Mouse (Mus musculus): Measurements from ENCODE around the gene Slc9a9. TPM values are rescaled to one million over a fixed set of nuclear protein-coding genes. Genes with fewer than 3 reads are reported as not detected.

The Slc9a9 gene
- polyA plus RNA-seq, 1 experiment, result 16.0 TPM

DNA sequence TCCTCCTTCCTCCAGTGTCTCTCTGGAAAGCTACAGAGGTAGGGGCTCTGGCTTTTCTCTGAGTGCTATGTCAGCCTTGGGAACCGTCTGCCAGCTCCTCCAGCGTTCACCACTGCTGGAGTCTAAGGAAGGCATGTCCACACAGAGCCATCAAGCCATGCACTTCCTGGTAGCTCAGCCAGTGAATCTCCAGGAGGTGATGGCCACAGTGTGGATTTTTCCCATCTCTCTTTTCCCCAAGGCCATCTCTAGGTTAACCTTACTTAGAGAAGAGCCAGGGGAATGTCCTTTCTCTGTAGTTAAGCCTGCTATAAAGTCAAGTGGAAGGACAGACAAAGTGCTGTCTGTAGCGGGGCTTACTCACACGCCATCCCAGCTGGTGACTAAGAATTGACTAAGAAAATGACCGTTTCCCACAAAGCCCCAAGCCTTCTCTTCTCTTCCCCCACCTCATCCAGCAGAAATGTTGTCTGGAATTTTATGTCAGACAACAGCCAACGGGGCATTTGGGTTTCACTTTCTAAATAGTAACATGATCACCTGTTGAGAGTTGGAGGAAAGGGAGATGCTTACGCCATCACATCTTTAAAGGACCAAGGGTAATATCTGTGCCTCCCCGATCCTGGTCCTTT lies 523.3 kb downstream of the Slc9a9 start:
- Histone ChIP-seq H3K4me1 (ENCODE audit: control insufficient read depth, insufficient read depth, low read length) (no peaks in the 10 kb centered on the region; the same call in 1 of the 2 replicates), H3K4me3 (ENCODE audit: insufficient read depth, low read length) (no peak overlapping the region), H3K27ac (ENCODE audit: insufficient read depth, low read length) (no peak overlapping the region)
- TF ChIP-seq POLR2A (IDR thresholded peaks at IDR 0.05; ENCODE audit: extremely low read depth, insufficient read depth, low read length) (no peak), CTCF (IDR thresholded peaks at IDR 0.05; ENCODE audit: extremely low read depth, insufficient read depth, low read length) (no peak)

DNA sequence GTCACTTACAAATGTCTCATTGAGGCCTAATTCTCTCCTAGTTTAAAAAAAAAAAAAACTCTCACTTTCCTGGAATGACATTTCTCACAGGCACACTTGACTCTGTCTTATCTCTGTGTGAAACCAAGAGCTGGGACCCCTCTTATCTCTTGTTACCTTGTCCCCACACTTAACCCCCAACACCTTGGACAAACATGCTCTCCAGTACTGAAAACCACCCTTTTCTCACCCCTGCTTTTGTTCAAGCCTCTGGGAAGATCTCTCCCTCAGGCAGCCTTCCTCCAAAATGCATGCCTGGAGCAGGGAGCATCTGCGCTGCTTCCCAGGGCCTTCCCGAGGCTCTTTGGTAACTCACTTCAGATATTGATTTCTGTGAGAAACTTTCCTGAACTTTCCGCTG lies 524.0 kb downstream of the Slc9a9 start:
- Histone ChIP-seq H3K27ac (ENCODE audit: insufficient read depth, low read length) (no peak overlapping the region), H3K4me1 (ENCODE audit: control insufficient read depth, insufficient read depth, low read length) (no peaks in the 10 kb centered on the region; the same call in 1 of the 2 replicates), H3K4me3 (ENCODE audit: insufficient read depth, low read length) (no peak overlapping the region)
- TF ChIP-seq POLR2A (IDR thresholded peaks at IDR 0.05; ENCODE audit: extremely low read depth, insufficient read depth, low read length) (no peak), CTCF (IDR thresholded peaks at IDR 0.05; ENCODE audit: extremely low read depth, insufficient read depth, low read length) (no peak)

DNA sequence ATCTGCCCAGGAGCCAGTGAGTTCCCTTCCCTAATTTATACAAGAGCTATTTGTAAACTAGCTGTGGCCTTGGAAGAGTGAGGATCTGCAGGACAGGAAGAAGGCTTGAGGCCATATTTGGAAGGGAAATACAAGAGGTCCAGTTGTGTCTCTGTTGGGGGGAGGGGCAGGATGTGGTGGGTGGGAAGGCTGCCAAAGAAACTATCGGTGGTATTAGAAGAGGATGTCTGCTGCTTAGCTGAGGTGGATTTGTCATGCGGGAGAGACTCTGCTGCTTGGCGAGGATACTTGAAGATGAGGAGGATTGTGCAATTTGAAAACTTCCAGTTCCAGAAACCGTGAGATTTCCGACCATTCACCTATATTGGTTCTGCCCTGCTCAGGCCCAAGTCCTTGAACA lies 524.4 kb downstream of the Slc9a9 start:
- Histone ChIP-seq H3K27ac (ENCODE audit: insufficient read depth, low read length) (no peak overlapping the region), H3K4me1 (ENCODE audit: control insufficient read depth, insufficient read depth, low read length) (no peaks in the 10 kb centered on the region; the same call in 1 of the 2 replicates), H3K4me3 (ENCODE audit: insufficient read depth, low read length) (no peak overlapping the region)
- TF ChIP-seq CTCF (IDR thresholded peaks at IDR 0.05; ENCODE audit: extremely low read depth, insufficient read depth, low read length) (no peak), POLR2A (IDR thresholded peaks at IDR 0.05; ENCODE audit: extremely low read depth, insufficient read depth, low read length) (no peak)

DNA sequence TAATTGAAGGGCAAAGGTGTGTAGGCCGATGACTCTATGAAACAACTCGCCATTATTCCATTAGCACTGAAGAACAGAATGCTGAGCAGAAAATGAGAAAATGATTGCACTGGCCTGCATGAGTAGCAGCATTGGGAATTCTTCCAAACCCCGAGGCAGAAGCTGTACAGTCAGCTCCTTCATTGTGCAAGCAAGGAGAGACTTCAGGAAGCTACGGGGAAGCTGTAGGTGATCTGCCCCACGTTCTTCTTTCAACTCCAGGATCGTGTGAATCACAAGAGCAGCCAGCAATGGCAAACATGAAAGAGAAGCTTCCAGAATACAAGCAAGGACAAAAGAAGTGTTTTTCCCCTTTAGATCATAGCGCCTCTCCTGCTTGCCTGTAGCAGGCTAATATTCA lies 538.0 kb downstream of the Slc9a9 start:
- Histone ChIP-seq H3K4me3 (ENCODE audit: insufficient read depth, low read length) (no peak overlapping the region), H3K4me1 (ENCODE audit: control insufficient read depth, insufficient read depth, low read length) (no peaks in the 10 kb centered on the region; the same call in 1 of the 2 replicates), H3K27ac (ENCODE audit: insufficient read depth, low read length) (no peak overlapping the region)
- TF ChIP-seq CTCF (IDR thresholded peaks at IDR 0.05; ENCODE audit: extremely low read depth, insufficient read depth, low read length), result no peak

DNA sequence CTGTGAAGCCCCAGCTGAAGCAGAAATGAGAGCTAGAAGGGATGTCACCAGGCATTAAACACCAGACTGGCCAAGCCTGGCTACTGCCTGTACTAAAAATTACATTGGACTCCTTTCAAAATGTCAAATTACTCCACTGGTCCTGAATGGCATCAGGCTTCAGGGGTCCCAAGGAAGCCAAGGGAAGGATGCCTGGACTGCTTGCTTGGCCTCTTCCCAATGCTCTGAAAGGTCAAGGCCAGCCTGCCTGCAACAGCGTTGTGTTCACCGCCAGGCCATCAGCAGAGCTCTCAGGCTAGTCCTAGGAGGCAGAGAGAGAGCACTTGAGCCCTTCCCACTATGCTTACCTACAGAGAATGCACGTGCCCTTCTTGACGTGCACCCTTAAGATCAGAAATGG lies 539.0 kb downstream of the Slc9a9 start:
- Histone ChIP-seq H3K4me3 (ENCODE audit: insufficient read depth, low read length) (no peak overlapping the region), H3K4me1 (ENCODE audit: control insufficient read depth, insufficient read depth, low read length) (no peaks in the 10 kb centered on the region; the same call in 1 of the 2 replicates), H3K27ac (ENCODE audit: insufficient read depth, low read length) (no peak overlapping the region)
- TF ChIP-seq POLR2A (IDR thresholded peaks at IDR 0.05; ENCODE audit: extremely low read depth, insufficient read depth, low read length), result no peak
- TF ChIP-seq CTCF (IDR thresholded peaks at IDR 0.05; ENCODE audit: extremely low read depth, insufficient read depth, low read length), result no peak

DNA sequence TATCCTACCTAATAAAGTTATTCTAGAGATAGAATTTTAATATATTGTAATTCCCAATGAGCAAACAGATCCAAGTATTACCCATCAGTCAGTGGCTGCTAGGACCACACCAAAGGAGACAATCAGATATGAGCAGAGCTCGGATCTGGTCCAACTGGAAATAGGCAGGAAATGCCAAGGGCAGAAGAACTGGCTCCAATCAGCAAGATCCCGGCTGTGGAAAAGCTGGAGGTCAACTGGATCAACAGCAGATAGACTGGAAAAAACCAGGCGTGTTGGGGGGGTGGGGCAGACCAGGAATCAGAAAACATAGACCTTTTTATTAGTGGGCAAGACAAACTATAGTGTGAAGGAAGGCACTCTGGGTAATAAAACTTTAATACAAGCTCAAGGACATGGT lies 550.3 kb downstream of the Slc9a9 start:
- H3K27ac ChIP-seq (ENCODE audit: insufficient read depth, low read length), result no peak overlapping the region
- TF ChIP-seq CTCF (IDR thresholded peaks at IDR 0.05; ENCODE audit: extremely low read depth, insufficient read depth, low read length) (no peak), POLR2A (IDR thresholded peaks at IDR 0.05; ENCODE audit: extremely low read depth, insufficient read depth, low read length) (no peak)
- H3K4me3 ChIP-seq (ENCODE audit: insufficient read depth, low read length), result no peak overlapping the region
- no peaks in the 10 kb centered on the region for H3K4me1 ChIP-seq (ENCODE audit: control insufficient read depth, insufficient read depth, low read length)

DNA sequence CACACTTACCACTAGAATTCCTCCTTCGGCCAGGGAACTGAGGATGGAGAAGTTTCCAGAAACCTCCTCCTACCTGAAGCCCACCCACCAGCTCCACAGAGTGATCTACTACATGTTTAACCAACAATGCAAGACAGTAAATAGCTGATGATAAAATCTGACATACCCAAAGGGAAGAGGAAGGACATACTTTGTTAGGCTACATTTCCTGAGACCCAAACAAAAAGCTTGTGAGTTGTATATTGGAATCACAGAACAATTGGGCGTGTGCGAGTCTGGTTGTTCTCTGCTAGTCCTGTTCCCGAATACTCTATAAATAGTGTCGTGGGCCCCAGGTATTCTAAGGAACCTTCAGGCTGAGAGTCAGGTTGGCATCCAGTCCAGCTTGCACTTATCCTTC lies 551.6 kb downstream of the Slc9a9 start:
- no peak overlapping the region for H3K27ac ChIP-seq (ENCODE audit: insufficient read depth, low read length)
- TF ChIP-seq CTCF (IDR thresholded peaks at IDR 0.05; ENCODE audit: extremely low read depth, insufficient read depth, low read length) (no peak), POLR2A (IDR thresholded peaks at IDR 0.05; ENCODE audit: extremely low read depth, insufficient read depth, low read length) (no peak)
- H3K4me3 ChIP-seq (ENCODE audit: insufficient read depth, low read length), result no peak overlapping the region
- no peaks in the 10 kb centered on the region for H3K4me1 ChIP-seq (ENCODE audit: control insufficient read depth, insufficient read depth, low read length)

DNA sequence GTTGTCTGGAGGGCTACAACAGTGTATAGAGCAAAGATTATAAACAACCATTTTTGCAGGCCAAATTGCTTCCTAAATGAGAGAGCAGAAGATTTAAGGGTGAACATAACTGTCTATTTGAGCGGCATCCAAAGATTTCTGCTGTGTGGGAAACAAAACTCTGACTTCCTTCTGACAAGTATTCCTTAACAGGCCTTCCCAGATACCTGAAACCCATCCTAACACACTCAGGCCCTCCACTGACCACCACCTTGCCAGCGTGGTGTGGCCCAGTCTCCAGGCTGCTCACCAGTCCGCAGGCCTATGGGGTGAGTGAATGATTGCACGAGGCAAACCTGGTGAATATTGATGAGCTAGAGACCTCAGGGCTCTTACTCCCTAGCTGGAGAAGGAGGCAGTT lies 557.3 kb downstream of the Slc9a9 start:
- TF ChIP-seq CTCF (IDR thresholded peaks at IDR 0.05; ENCODE audit: extremely low read depth, insufficient read depth, low read length), result no peak

DNA sequence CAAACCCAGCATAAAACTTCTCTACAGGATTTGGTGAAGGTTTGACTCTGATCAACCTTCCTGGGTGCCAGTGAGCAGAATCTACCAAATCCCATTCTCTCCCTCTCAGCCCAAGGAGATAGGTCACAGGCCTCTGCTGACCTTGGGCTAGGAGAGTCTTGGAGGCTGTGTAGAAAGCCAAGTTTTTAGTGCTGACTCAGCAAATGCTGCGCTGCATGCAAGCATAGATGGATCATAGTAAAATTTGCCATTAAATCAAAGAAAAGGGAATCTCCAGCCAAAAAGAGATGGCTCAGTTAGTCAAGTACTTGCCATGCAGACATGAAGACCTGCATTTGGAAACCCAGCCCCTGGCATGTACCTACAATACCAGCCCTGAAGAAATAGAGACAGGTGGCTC lies 558.4 kb downstream of the Slc9a9 start:
- Histone ChIP-seq H3K27ac (ENCODE audit: insufficient read depth, low read length) (no peak overlapping the region), H3K4me1 (ENCODE audit: control insufficient read depth, insufficient read depth, low read length) (no peaks in the 10 kb centered on the region), H3K4me3 (ENCODE audit: insufficient read depth, low read length) (no peak overlapping the region)
- TF ChIP-seq CTCF (IDR thresholded peaks at IDR 0.05; ENCODE audit: extremely low read depth, insufficient read depth, low read length), result no peak

More for the DNA sequence above, 557.3 kb downstream of the Slc9a9 start:
- no peaks in the 10 kb centered on the region for H3K4me1 ChIP-seq (ENCODE audit: control insufficient read depth, insufficient read depth, low read length)
- H3K27ac ChIP-seq (ENCODE audit: insufficient read depth, low read length), result no peak overlapping the region
- no peak overlapping the region for H3K4me3 ChIP-seq (ENCODE audit: insufficient read depth, low read length)

DNA sequence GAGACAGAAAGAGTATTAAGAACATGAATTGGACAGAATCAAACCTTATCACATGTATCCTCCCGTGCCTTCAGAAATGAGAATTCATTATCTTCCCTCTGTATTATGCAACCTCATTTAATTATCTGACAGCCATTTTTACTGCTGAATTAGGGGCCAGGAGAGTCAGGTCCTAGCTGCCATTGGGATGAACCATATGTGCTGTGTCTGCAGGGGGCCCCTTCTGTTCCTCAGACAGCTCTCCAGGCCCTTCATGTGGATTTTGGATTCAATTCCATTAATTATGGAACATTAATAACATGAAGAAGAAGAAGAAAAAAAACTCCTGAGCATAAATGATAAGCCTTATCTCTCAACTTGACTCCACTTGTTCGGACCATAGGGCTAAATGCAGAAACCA lies 559.4 kb downstream of the Slc9a9 start:
- Histone ChIP-seq H3K4me3 (ENCODE audit: insufficient read depth, low read length) (no peak overlapping the region), H3K27ac (ENCODE audit: insufficient read depth, low read length) (no peak overlapping the region), H3K4me1 (ENCODE audit: control insufficient read depth, insufficient read depth, low read length) (no peaks in the 10 kb centered on the region)
- TF ChIP-seq POLR2A (IDR thresholded peaks at IDR 0.05; ENCODE audit: extremely low read depth, insufficient read depth, low read length) (no peak), CTCF (IDR thresholded peaks at IDR 0.05; ENCODE audit: extremely low read depth, insufficient read depth, low read length) (no peak)
